Mouse (Mus musculus): ENCODE results near the gene Plvap. TPM values are rescaled to one million over a fixed set of nuclear protein-coding genes. Genes with fewer than 3 reads are reported as not detected.
"Not testable (repeated sequence)": the region's sequence is repeated elsewhere in the genome, so short reads cannot be mapped to it uniquely, and the experiment has no call there.

The Plvap gene
- 100 to 1,000 TPM; 179 to 185 TPM for total RNA-seq (2021)
- long read RNA-seq, experiment 1, transcript Plvap-201 (6 exons, 1,987 nt) = major isoform, 289 of 322 reads
- long read RNA-seq, experiment 1, partial matches to known transcripts = 29 of 322 reads
- long read RNA-seq, experiment 1, other reads (novel, unspliced or antisense) = 4 of 322 reads
- long read RNA-seq, experiment 2, transcript Plvap-201 (6 exons, 1,987 nt) = major isoform, 276 of 293 reads
- long read RNA-seq, experiment 2, partial matches to known transcripts = 4 of 293 reads
- long read RNA-seq, experiment 2, other reads (novel, unspliced or antisense) = 13 of 293 reads

GRCm38 (mm10) chr8:71511644-71512043, at the start of gene Plvap:
Gene Plvap (minus strand): TSS chr8:71511752.
- DNase-seq (ENCODE audit: low spot score in 2 of 2) = no peak

- DNase-seq (ENCODE audit: low spot score in 2 of 2) = no peak
Observed at GRCm38 (mm10) chr8:71560765-71561164, 49.2 kb upstream of the Plvap start.

- no peak for DNase-seq (ENCODE audit: low spot score in 2 of 2)
Observed at GRCm38 (mm10) chr8:71560071-71560470, 48.5 kb upstream of the Plvap start.

GRCm38 (mm10) chr8:71558958-71559690, 47.6 kb upstream of the Plvap start:
- peak in 1 of 2 experiments; percentile 52 for DNase-seq (ENCODE audit: low spot score in 2 of 2)

- DNase-seq (ENCODE audit: low spot score in 2 of 2) = no peak
Observed at GRCm38 (mm10) chr8:71558071-71558957, 46.8 kb upstream of the Plvap start, which contains the start of gene Tmem221. Gene Tmem221 (minus strand): TSS chr8:71558871.

GRCm38 (mm10) chr8:71554644-71555043, 43.1 kb upstream of the Plvap start:
- DNase-seq (ENCODE audit: low spot score in 2 of 2) = no peak

- no peak for DNase-seq (ENCODE audit: low spot score in 2 of 2)
Observed at GRCm38 (mm10) chr8:71554001-71554400, 42.4 kb upstream of the Plvap start.

GRCm38 (mm10) chr8:71552770-71553169, 41.2 kb upstream of the Plvap start:
- no peak for DNase-seq (ENCODE audit: low spot score in 2 of 2)

GRCm38 (mm10) chr8:71550754-71551153, 39.2 kb upstream of the Plvap start:
- DNase-seq (ENCODE audit: low spot score in 2 of 2) = no peak

- DNase-seq (ENCODE audit: low spot score in 2 of 2) = no peak
Observed at GRCm38 (mm10) chr8:71547590-71547989, 36.0 kb upstream of the Plvap start.

- DNase-seq (ENCODE audit: low spot score in 2 of 2) = no peak
Observed at GRCm38 (mm10) chr8:71545053-71545452, 33.5 kb upstream of the Plvap start.

GRCm38 (mm10) chr8:71543755-71544154, 32.2 kb upstream of the Plvap start:
- DNase-seq (ENCODE audit: low spot score in 2 of 2) = no peak

- DNase-seq (ENCODE audit: low spot score in 2 of 2) = peak; percentile 71 to 93
Observed at GRCm38 (mm10) chr8:71542632-71543343, 31.2 kb upstream of the Plvap start, which contains the start of gene Mvb12a. Gene Mvb12a (plus strand): TSS chr8:71542922.

GRCm38 (mm10) chr8:71537028-71537867, 25.7 kb upstream of the Plvap start, which contains the start of gene Bst2:
Gene Bst2 (minus strand): TSS chr8:71537456.
- peak; percentile 58 to 77 for DNase-seq (ENCODE audit: low spot score in 2 of 2)

- DNase-seq (ENCODE audit: low spot score in 2 of 2) = no peak
Observed at GRCm38 (mm10) chr8:71535663-71536062, 24.1 kb upstream of the Plvap start.

- DNase-seq (ENCODE audit: low spot score in 2 of 2) = no peak
Observed at GRCm38 (mm10) chr8:71534263-71534810, 22.8 kb upstream of the Plvap start.

GRCm38 (mm10) chr8:71530735-71531467, 19.3 kb upstream of the Plvap start:
- DNase-seq (ENCODE audit: low spot score in 2 of 2) = not testable (repeated sequence)

- no peak for DNase-seq (ENCODE audit: low spot score in 2 of 2)
Observed at GRCm38 (mm10) chr8:71528362-71529073, 17.0 kb upstream of the Plvap start.

All from adrenal gland, postnatal 4 days (tissue).